Comparison of ENCODE assay signal across 8 mouse cellular contexts in genomic region chr2:34870520-34871474, GRCm38 (mm10). TPM values are rescaled to one million over a fixed set of nuclear protein-coding genes. Genes with fewer than 3 reads are reported as not detected.
DNase-seq lines count a peak whose midpoint lies in the region; ATAC-seq and TF ChIP-seq lines count a peak whose summit lies in the region.

No protein-coding gene starts in this region.

- H3K9me3 ChIP-seq in embryonic facial prominence, embryonic 13.5 days: no peaks in the 10 kb centered on the region
- H3K9me3 ChIP-seq in limb, embryonic 12.5 days: no peaks in the 10 kb centered on the region
- H3K9me3 ChIP-seq in midbrain, embryonic 15.5 days: no peaks in the 10 kb centered on the region

- H3K36me3 ChIP-seq in embryonic facial prominence, embryonic 13.5 days: peaks cover 11% of the 10 kb centered on the region
- H3K36me3 ChIP-seq in kidney, adult 2 months (ENCODE audit: control insufficient read depth, insufficient read depth, low read length): peaks cover 1% of the 10 kb centered on the region; the same call in 1 of the 2 replicates
- H3K36me3 ChIP-seq in limb, embryonic 12.5 days: peaks cover 8% of the 10 kb centered on the region; the same call in 1 of the 2 replicates
- no peaks in the 10 kb centered on the region for H3K36me3 ChIP-seq in midbrain, embryonic 15.5 days (replicated peaks)
- peaks cover under 1% of the 10 kb centered on the region; the same call in 1 of the 2 replicates for H3K36me3 ChIP-seq in spleen, adult 2 months (ENCODE audit: control insufficient read depth, insufficient read depth, low read length)

- peak; percentile 96 for DNase-seq in 3134 (ENCODE audit: extremely low read depth, insufficient read length, low spot score)
- DNase-seq in adrenal gland, postnatal 36 days: peak; percentile 94 to 95
- DNase-seq in heart, adult 18-20 months: peak; percentile 96 to 97
- peak; percentile 98 for DNase-seq in kidney, adult 2 months
- peak; percentile 89 to 98 for DNase-seq in spleen, adult 2 months (ENCODE audit: low read depth in 1 of 2, low spot score in 2 of 2)

- ATAC-seq in embryonic facial prominence, embryonic 13.5 days (ENCODE audit: insufficient number of reproducible peaks, insufficient read depth, low FRiP score, low TSS enrichment, low read depth): peak; percentile 95
- peak; percentile 96 for ATAC-seq in limb, embryonic 12.5 days (ENCODE audit: insufficient number of reproducible peaks, insufficient read depth, low FRiP score, low TSS enrichment, low read depth)
- ATAC-seq in midbrain, embryonic 15.5 days (replicated peaks): peak; percentile 99

- TF ChIP-seq POLR2A in kidney, adult 2 months (IDR thresholded peaks at IDR 0.05; ENCODE audit: low read depth, low read length): peak; percentile 89
- TF ChIP-seq POLR2A in spleen, adult 2 months (IDR thresholded peaks at IDR 0.05; ENCODE audit: low read depth, low read length): peak; percentile 65

- H3K9ac ChIP-seq in embryonic facial prominence, embryonic 13.5 days: peak overlapping the region; percentile 96
- H3K9ac ChIP-seq in limb, embryonic 12.5 days (replicated peaks): peak overlapping the region; percentile 94
- peak overlapping the region; percentile 98 for H3K9ac ChIP-seq in midbrain, embryonic 15.5 days

- H3K27ac ChIP-seq in embryonic facial prominence, embryonic 13.5 days: peak overlapping the region; percentile 95
- peak overlapping the region; percentile 92 for H3K27ac ChIP-seq in kidney, adult 2 months (ENCODE audit: insufficient read depth, low read depth, low read length)
- H3K27ac ChIP-seq in limb, embryonic 12.5 days: peak overlapping the region; percentile 95
- peak overlapping the region; percentile 91 for H3K27ac ChIP-seq in midbrain, embryonic 15.5 days
- peak overlapping the region; percentile 91 for H3K27ac ChIP-seq in spleen, adult 2 months (ENCODE audit: insufficient read depth, low read length)

- peaks cover 31% of the 10 kb centered on the region for H3K27me3 ChIP-seq in embryonic facial prominence, embryonic 13.5 days
- no peaks in the 10 kb centered on the region for H3K27me3 ChIP-seq in kidney, adult 2 months (replicated peaks; ENCODE audit: control insufficient read depth, insufficient read depth, low read length)
- H3K27me3 ChIP-seq in limb, embryonic 12.5 days: peaks cover 31% of the 10 kb centered on the region
- H3K27me3 ChIP-seq in midbrain, embryonic 15.5 days (replicated peaks): peaks cover 17% of the 10 kb centered on the region
- no peaks in the 10 kb centered on the region for H3K27me3 ChIP-seq in spleen, adult 2 months (ENCODE audit: control insufficient read depth, insufficient read depth, low read length)

- peaks cover 28% of the 10 kb centered on the region for H3K4me1 ChIP-seq in embryonic facial prominence, embryonic 13.5 days
- H3K4me1 ChIP-seq in kidney, adult 2 months (ENCODE audit: control insufficient read depth, insufficient read depth, low read length): peaks cover 11% of the 10 kb centered on the region
- peaks cover 25% of the 10 kb centered on the region for H3K4me1 ChIP-seq in limb, embryonic 12.5 days (replicated peaks)
- H3K4me1 ChIP-seq in midbrain, embryonic 15.5 days: peaks cover 32% of the 10 kb centered on the region
- H3K4me1 ChIP-seq in spleen, adult 2 months (ENCODE audit: control insufficient read depth, insufficient read depth, insufficient read length): no peaks in the 10 kb centered on the region; the same call in 1 of the 2 replicates

- no peak for TF ChIP-seq CTCF in kidney, adult 2 months (conservative IDR thresholded peaks at IDR 0.05; ENCODE audit: insufficient read depth, insufficient read length, low read depth, low read length)
- TF ChIP-seq CTCF in spleen, adult 2 months (IDR thresholded peaks at IDR 0.05; ENCODE audit: extremely low read depth, insufficient read depth, insufficient read length, insufficient replicate concordance): no peak

- peak overlapping the region; percentile 86 for H3K4me3 ChIP-seq in embryonic facial prominence, embryonic 13.5 days
- peak overlapping the region; percentile 94 for H3K4me3 ChIP-seq in kidney, adult 2 months (ENCODE audit: insufficient read depth, low read depth, low read length)
- H3K4me3 ChIP-seq in limb, embryonic 12.5 days (replicated peaks): peak overlapping the region; percentile 81
- peak overlapping the region; percentile 83 for H3K4me3 ChIP-seq in midbrain, embryonic 15.5 days
- H3K4me3 ChIP-seq in spleen, adult 2 months (ENCODE audit: extremely low read depth, insufficient read depth, insufficient read length): peak overlapping the region; percentile 64

- under 1% methylated on average over 67 of the region's 67 CpGs for WGBS in embryonic facial prominence, embryonic 13.5 days
- WGBS in kidney, adult 2 months: under 1% methylated on average over 67 of the region's 67 CpGs
- 1% methylated on average over 66 of the region's 67 CpGs for WGBS in limb, embryonic 12.5 days
- WGBS in midbrain, embryonic 15.5 days: under 1% methylated on average over 67 of the region's 67 CpGs
- under 1% methylated on average over 67 of the region's 67 CpGs for WGBS in spleen, adult 2 months

- peak overlapping the region; percentile 66 for H3K4me2 ChIP-seq in embryonic facial prominence, embryonic 13.5 days
- peak overlapping the region; percentile 75 for H3K4me2 ChIP-seq in limb, embryonic 12.5 days
- peak overlapping the region; percentile 62 for H3K4me2 ChIP-seq in midbrain, embryonic 15.5 days

RNA-seq across cellular contexts. Expression of gene Cutal, which starts 3.4 kb away (rescaled TPM):
- under 1 TPM; 0.20 to 0.86 TPM for total RNA-seq in adrenal gland, postnatal 36 days (2021)
- 0.15 TPM in 2 replicates for polyA plus RNA-seq in embryonic facial prominence, embryonic 13.5 days (2015; fragmentation: Nextera tagmentation; extraction: Ambion mirVana)
- 1 to 10 TPM in 1 of 2 experiments, under 1 TPM in 1; 0.74 to 1.3 TPM for total RNA-seq in heart, adult 18-20 months (2021)
- polyA plus RNA-seq in kidney, adult 2 months (2012; rRNA removed): 208 and 340 TPM in 2 replicates
- 0.15 TPM in 1 of 2 replicates, not detected in the other for polyA plus RNA-seq in limb, embryonic 12.5 days (2016; fragmentation: Nextera tagmentation; extraction: Ambion mirVana)
- polyA plus RNA-seq in midbrain, embryonic 15.5 days (2015; fragmentation: Nextera tagmentation; extraction: Ambion mirVana): 0.26 and 0.40 TPM in 2 replicates
- 0.59 TPM in 1 of 2 replicates, not detected in the other for polyA plus RNA-seq in spleen, adult 2 months (2012; rRNA removed)

RNA-seq across cellular contexts. Expression of gene Psmd5, which starts 4.0 kb away (rescaled TPM):
- total RNA-seq in adrenal gland, postnatal 36 days (2021): 10 to 100 TPM; 38.4 to 44.6 TPM
- 96.4 and 101 TPM in 2 replicates for polyA plus RNA-seq in embryonic facial prominence, embryonic 13.5 days (2015; fragmentation: Nextera tagmentation; extraction: Ambion mirVana)
- 10 to 100 TPM; 16.7 to 18.5 TPM for total RNA-seq in heart, adult 18-20 months (2021)
- polyA plus RNA-seq in kidney, adult 2 months (2012; rRNA removed): 29.7 and 31.7 TPM in 2 replicates
- 104 TPM in 2 replicates for polyA plus RNA-seq in limb, embryonic 12.5 days (2016; fragmentation: Nextera tagmentation; extraction: Ambion mirVana)
- 101 and 102 TPM in 2 replicates for polyA plus RNA-seq in midbrain, embryonic 15.5 days (2015; fragmentation: Nextera tagmentation; extraction: Ambion mirVana)
- 5.8 and 6.9 TPM in 2 replicates for polyA plus RNA-seq in spleen, adult 2 months (2012; rRNA removed)

RNA-seq across cellular contexts. Expression of gene Gm34653, which starts 38.0 kb away (rescaled TPM):
- total RNA-seq in adrenal gland, postnatal 36 days (2021): not detected
- polyA plus RNA-seq in embryonic facial prominence, embryonic 13.5 days (2015; fragmentation: Nextera tagmentation; extraction: Ambion mirVana): 0.15 TPM in 1 of 2 replicates, not detected in the other
- total RNA-seq in heart, adult 18-20 months (2021): not detected
- 0.07 TPM in 1 of 2 replicates, not detected in the other for polyA plus RNA-seq in kidney, adult 2 months (2012; rRNA removed)
- polyA plus RNA-seq in limb, embryonic 12.5 days (2016; fragmentation: Nextera tagmentation; extraction: Ambion mirVana): 0.13 and 0.17 TPM in 2 replicates
- polyA plus RNA-seq in midbrain, embryonic 15.5 days (2015; fragmentation: Nextera tagmentation; extraction: Ambion mirVana): 0.17 TPM in 1 of 2 replicates, not detected in the other
- not detected in 2 replicates for polyA plus RNA-seq in spleen, adult 2 months (2012; rRNA removed)

RNA-seq across cellular contexts. Expression of gene Phf19, which starts 43.0 kb away (rescaled TPM):
- 1 to 10 TPM; 2.2 to 2.4 TPM for total RNA-seq in adrenal gland, postnatal 36 days (2021)
- 3.5 and 5.2 TPM in 2 replicates for polyA plus RNA-seq in embryonic facial prominence, embryonic 13.5 days (2015; fragmentation: Nextera tagmentation; extraction: Ambion mirVana)
- total RNA-seq in heart, adult 18-20 months (2021): under 1 TPM; 0.93 to 0.99 TPM
- 0.60 and 0.66 TPM in 2 replicates for polyA plus RNA-seq in kidney, adult 2 months (2012; rRNA removed)
- 0.61 and 1.0 TPM in 2 replicates for polyA plus RNA-seq in limb, embryonic 12.5 days (2016; fragmentation: Nextera tagmentation; extraction: Ambion mirVana)
- 1.5 and 2.1 TPM in 2 replicates for polyA plus RNA-seq in midbrain, embryonic 15.5 days (2015; fragmentation: Nextera tagmentation; extraction: Ambion mirVana)
- 3.7 and 4.7 TPM in 2 replicates for polyA plus RNA-seq in spleen, adult 2 months (2012; rRNA removed)

RNA-seq across cellular contexts. Expression of gene Fbxw2, which starts 44.7 kb away (rescaled TPM):
- total RNA-seq in adrenal gland, postnatal 36 days (2021): 10 to 100 TPM; 71.5 to 71.6 TPM
- polyA plus RNA-seq in embryonic facial prominence, embryonic 13.5 days (2015; fragmentation: Nextera tagmentation; extraction: Ambion mirVana): 94.5 and 97.7 TPM in 2 replicates
- 10 to 100 TPM; 46.9 to 49.2 TPM for total RNA-seq in heart, adult 18-20 months (2021)
- 29.4 and 34.1 TPM in 2 replicates for polyA plus RNA-seq in kidney, adult 2 months (2012; rRNA removed)
- 83.0 and 86.8 TPM in 2 replicates for polyA plus RNA-seq in limb, embryonic 12.5 days (2016; fragmentation: Nextera tagmentation; extraction: Ambion mirVana)
- polyA plus RNA-seq in midbrain, embryonic 15.5 days (2015; fragmentation: Nextera tagmentation; extraction: Ambion mirVana): 102 and 107 TPM in 2 replicates
- 29.2 and 29.8 TPM in 2 replicates for polyA plus RNA-seq in spleen, adult 2 months (2012; rRNA removed)

Comparison
In these comparisons a context has a peak if more than half of its experiments do, and no peak if none do; other contexts are left out.
1. Peak in every context shown above with its lines: DNase-seq, ATAC-seq, H3K4me3 ChIP-seq and H3K27ac ChIP-seq.
2. RNA of gene Cutal, which starts 3.4 kb away (polyA plus RNA-seq): 208 to 340 TPM in kidney, adult 2 months; 0.26 to 0.40 TPM in midbrain, embryonic 15.5 days, 0.15 TPM in embryonic facial prominence, embryonic 13.5 days, 0.15 TPM in limb, embryonic 12.5 days and 0.59 TPM in spleen, adult 2 months; every median in the first group is over 100 times any median in the second.